Mouse (Mus musculus) kidney, postnatal 0 days (tissue): ENCODE data around the gene Slc30a2. TPM values are rescaled to one million over a fixed set of nuclear protein-coding genes. Genes with fewer than 3 reads are reported as not detected.
A peak's percentile ranks its signal among the peaks of the same experiment; 100 is the strongest.
"Not testable (repeated sequence)": the region's sequence is repeated elsewhere in the genome, so short reads cannot be mapped to it uniquely, and the experiment has no call there.

Experiments
- ATAC-seq: fragments of 200-750 bp; cut with Nextera tagmentation; replicated peaks from 2 replicates; pipeline ENCODE4 v1.8.0; 2017; ENCODE audit warnings: low read depth, moderate number of reproducible peaks, moderate TSS enrichment, moderate library complexity; ENCODE audit not compliant: low FRiP score
- DNase-seq: peaks from one replicate; pipeline ENCODE4 v3.0.0-alpha.2; 2016; ENCODE audit warnings: low spot score
- H3K27ac ChIP-seq: fragments of 300-500 bp; sonication (generic); 2 replicates; pipeline ENCODE4 v1.5.1; 2014; ENCODE audit warnings: mild to moderate bottlenecking
- H3K27me3 ChIP-seq: fragments of 300-500 bp; sonication (generic); 2 replicates; pipeline ENCODE4 v1.6.1; 2014; ENCODE audit warnings: low read length, mixed read lengths; ENCODE audit not compliant: insufficient read depth
- H3K36me3 ChIP-seq: fragments of 300-500 bp; sonication (generic); 2 replicates; pipeline ENCODE4 v1.6.1; 2014; ENCODE audit warnings: low read length, mixed read lengths; ENCODE audit not compliant: insufficient read depth
- H3K4me1 ChIP-seq: fragments of 300-500 bp; sonication (generic); replicated peaks from 2 replicates; pipeline ENCODE4 v1.6.1; 2014; ENCODE audit warnings: antibody characterized with exemption, low read length, mixed read lengths; ENCODE audit not compliant: insufficient read depth
- H3K4me2 ChIP-seq: fragments of 300-500 bp; sonication (generic); 2 replicates; pipeline ENCODE4 v1.6.1; 2014; ENCODE audit warnings: mild to moderate bottlenecking, low read length, moderate library complexity, mixed read lengths
- H3K4me3 ChIP-seq: fragments of 300-500 bp; sonication (generic); replicated peaks from 2 replicates; pipeline ENCODE4 v1.5.1; 2014; ENCODE audit warnings: low read depth, low read length
- H3K9ac ChIP-seq: fragments of 300-500 bp; sonication (generic); 2 replicates; pipeline ENCODE4 v1.6.1; 2014; ENCODE audit warnings: low read depth, low read length
- H3K9me3 ChIP-seq: fragments of 300-500 bp; sonication (generic); replicated peaks from 2 replicates; pipeline ENCODE4 v1.6.1; 2016; ENCODE audit warnings: low read length, inconsistent platforms, mixed read lengths
- CTCF ChIP-seq: IDR thresholded peaks from 2 replicates; pipeline ENCODE4 v1.5.1; 2016; ENCODE audit warnings: antibody characterized with exemption, low read depth, mild to moderate bottlenecking, moderate library complexity
- WGBS: fragments of 180-500 bp; shearing (Covaris S2); extraction: QIAGEN DNeasy Blood & Tissue Kit; methylation state at CpG from one replicate; pipeline ENCODE4 v1.1.7; 2014; 5-methylcytosine and 5-hydroxymethylcytosine counted together
- polyA plus RNA-seq: library from polyadenylated mRNA; unstranded; fragments of >200 nt; fragmentation: Nextera tagmentation; extraction: Ambion mirVana; gene quantifications from 2 replicates; pipeline ENCODE4 v1.2.1, GENCODE M21; 2015

Gene Slc30a2
- polyA plus RNA-seq, 1 experiment from 2014 or later = 0.82 TPM

DNA sequence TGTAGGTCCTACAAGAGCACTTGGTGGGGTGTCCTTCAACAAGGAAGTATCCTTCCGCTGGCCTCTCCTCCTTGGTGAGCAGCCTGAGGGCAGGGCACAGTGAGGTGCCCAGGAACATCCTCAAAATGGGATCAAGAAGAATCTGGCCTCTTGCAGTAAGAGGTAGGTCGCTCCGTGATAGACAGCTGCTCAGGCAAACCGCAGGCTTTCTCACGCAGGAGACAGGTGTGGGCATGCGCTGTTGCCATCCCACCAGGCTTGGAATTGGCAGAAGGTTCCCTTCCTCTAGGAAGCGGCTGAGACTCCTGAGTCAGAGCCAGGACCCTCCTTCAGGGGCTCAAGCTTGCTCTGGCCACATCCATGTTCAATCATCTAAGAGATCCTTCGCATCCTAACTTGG is 30.3 kb downstream of the Slc30a2 start:
- Histone ChIP-seq H3K27me3 (peaks cover 14% of the 10 kb centered on the region; the same call in 1 of the 2 replicates), H3K9ac (no peak overlapping the region), H3K4me3 (no peak overlapping the region), H3K4me1 (peaks cover 16% of the 10 kb centered on the region), H3K36me3 (no peaks in the 10 kb centered on the region), H3K4me2 (no peak overlapping the region), H3K9me3 (no peaks in the 10 kb centered on the region), H3K27ac (no peak overlapping the region)
- WGBS = 84% methylated on average over 8 of the region's 8 CpGs
- TF ChIP-seq CTCF = no peak
- ATAC-seq = no peak
- no peak for DNase-seq

- H3K9me3 ChIP-seq = no peaks in the 10 kb centered on the region
- no peak overlapping the region for H3K9ac ChIP-seq
- no peak overlapping the region for H3K27ac ChIP-seq
- no peaks in the 10 kb centered on the region for H3K36me3 ChIP-seq
- WGBS = 35% methylated on average over 1 of the region's 1 CpGs
- DNase-seq (no peak), ATAC-seq (no peak)
- H3K4me2 ChIP-seq = no peak overlapping the region
- peaks cover 16% of the 10 kb centered on the region for H3K4me1 ChIP-seq
- no peak overlapping the region for H3K4me3 ChIP-seq
- peaks cover 14% of the 10 kb centered on the region; the same call in 1 of the 2 replicates for H3K27me3 ChIP-seq
- TF ChIP-seq CTCF = no peak
Measured at GRCm38 (mm10) chr4:134374306-134374705, 31.3 kb downstream of the Slc30a2 start.

DNA sequence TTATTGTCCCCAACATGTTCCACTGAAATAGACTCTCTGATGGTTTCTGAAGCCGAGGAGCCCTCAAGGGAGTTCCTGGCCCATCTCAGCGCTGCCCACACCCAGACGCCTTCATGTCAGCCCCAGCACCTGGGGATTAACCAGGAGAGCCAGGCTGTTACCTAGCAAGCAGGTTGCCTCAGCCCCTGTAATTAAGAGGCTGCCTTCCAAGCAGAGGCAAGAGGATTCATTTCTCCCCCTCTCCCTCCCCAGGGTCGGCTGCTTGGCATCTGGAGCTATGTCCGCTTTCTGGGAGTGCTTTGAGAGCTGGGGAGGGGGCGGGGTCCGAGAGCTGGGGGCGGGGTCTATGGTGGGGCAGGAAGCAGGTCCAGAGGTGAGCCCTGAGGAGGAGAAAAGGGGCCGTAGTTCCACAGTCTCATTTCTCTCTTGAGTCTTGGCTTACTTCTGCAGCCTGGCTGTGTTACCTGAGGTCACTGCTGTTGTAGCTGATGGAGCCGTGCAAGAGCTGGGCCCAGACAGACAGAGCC is 35.2 kb downstream of the Slc30a2 start:
- Histone ChIP-seq H3K27me3 (no peaks in the 10 kb centered on the region), H3K27ac (no peak overlapping the region), H3K4me3 (no peak overlapping the region), H3K4me2 (no peak overlapping the region), H3K9ac (no peak overlapping the region), H3K36me3 (no peaks in the 10 kb centered on the region), H3K9me3 (no peaks in the 10 kb centered on the region), H3K4me1 (no peaks in the 10 kb centered on the region)
- 30% methylated on average over 10 of the region's 10 CpGs for WGBS
- TF ChIP-seq CTCF = no peak
- no peak for DNase-seq
- ATAC-seq = no peak

- ATAC-seq = no peak
Measured at GRCm38 (mm10) chr4:134379510-134379909, 36.5 kb downstream of the Slc30a2 start.

GRCm38 (mm10) chr4:134383750-134384149 is 40.8 kb downstream of the Slc30a2 start, which contains the start of gene Extl1:
Gene Extl1 (minus strand): TSS chr4:134383850.
- not testable (repeated sequence) for H3K9ac ChIP-seq, H3K4me2 ChIP-seq, DNase-seq, H3K27me3 ChIP-seq, H3K27ac ChIP-seq, ATAC-seq, H3K4me1 ChIP-seq, H3K4me3 ChIP-seq, H3K9me3 ChIP-seq, H3K36me3 ChIP-seq
- 97% methylated on average over 2 of the region's 6 CpGs for WGBS

More at GRCm38 (mm10) chr4:134379510-134379909, 36.5 kb downstream of the Slc30a2 start:
- no peak overlapping the region for H3K4me2 ChIP-seq
- no peak for DNase-seq
- H3K9ac ChIP-seq = no peak overlapping the region
- no peaks in the 10 kb centered on the region for H3K36me3 ChIP-seq
- no peak overlapping the region for H3K4me3 ChIP-seq
- TF ChIP-seq CTCF = no peak
- H3K9me3 ChIP-seq = no peaks in the 10 kb centered on the region
- H3K27ac ChIP-seq = no peak overlapping the region
- H3K27me3 ChIP-seq = no peaks in the 10 kb centered on the region
- H3K4me1 ChIP-seq = no peaks in the 10 kb centered on the region
- WGBS = 84% methylated on average over 8 of the region's 8 CpGs

GRCm38 (mm10) chr4:134387268-134387667 is 44.3 kb downstream of the Slc30a2 start:
- WGBS = 67% methylated on average over 6 of the region's 6 CpGs
- Histone ChIP-seq H3K27ac (no peak overlapping the region), H3K9me3 (no peaks in the 10 kb centered on the region), H3K27me3 (no peaks in the 10 kb centered on the region), H3K4me3 (no peak overlapping the region), H3K9ac (no peak overlapping the region), H3K4me2 (no peak overlapping the region), H3K36me3 (no peaks in the 10 kb centered on the region), H3K4me1 (no peaks in the 10 kb centered on the region)
- peak; percentile 61 for TF ChIP-seq CTCF
- DNase-seq (peak; percentile 37), ATAC-seq (no peak; the same call in 1 of the 2 replicates)

DNA sequence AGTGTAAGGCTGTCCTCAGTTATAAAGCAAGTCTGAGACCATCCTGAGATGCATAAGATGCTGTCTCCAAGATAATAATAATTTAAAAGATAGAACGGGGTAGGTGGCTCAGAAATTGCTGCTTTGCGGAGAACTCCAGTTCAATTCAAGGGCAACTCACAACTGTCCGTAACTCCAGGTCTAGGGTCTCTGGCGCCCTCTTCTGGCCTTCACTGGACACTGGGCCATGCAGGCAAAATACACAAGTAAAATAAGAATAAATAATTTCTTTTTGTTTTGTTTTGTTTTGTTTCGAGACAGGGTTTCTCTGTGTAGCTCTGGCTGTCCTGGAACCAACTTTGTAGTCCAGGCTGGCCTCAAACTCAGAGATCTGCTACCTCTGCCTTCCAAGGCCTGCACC is 45.4 kb downstream of the Slc30a2 start:
- no peak overlapping the region for H3K4me2 ChIP-seq
- no peaks in the 10 kb centered on the region for H3K36me3 ChIP-seq
- H3K27me3 ChIP-seq = no peaks in the 10 kb centered on the region
- no peak overlapping the region for H3K27ac ChIP-seq
- no peaks in the 10 kb centered on the region for H3K9me3 ChIP-seq
- WGBS = 9% methylated on average over 5 of the region's 5 CpGs
- no peak overlapping the region for H3K4me3 ChIP-seq
- peak; percentile 80 for DNase-seq
- H3K4me1 ChIP-seq = no peaks in the 10 kb centered on the region
- no peak overlapping the region for H3K9ac ChIP-seq
- no peak for ATAC-seq
- peak; percentile 93 for TF ChIP-seq CTCF
